In genomic region chr17:34036647-34037046, GRCm38 (mm10) we compare ENCODE assay signal across 9 mouse cellular contexts. TPM values are rescaled to one million over a fixed set of nuclear protein-coding genes. Genes with fewer than 3 reads are reported as not detected.
DNase-seq lines count a peak whose midpoint lies in the region; TF ChIP-seq lines count a peak whose summit lies in the region.
"Had no signal": no experiment of that assay in that cellular context is flagged by ENCODE, and none has a peak within 500 bp of the region (broad histone marks: within the 10 kb centered on the region; RNA-seq: fewer than 3 reads in every experiment).

No protein-coding gene starts in this region.

- H3K4me1 ChIP-seq in bone marrow, adult 2 months (ENCODE audit: control insufficient read depth, insufficient read depth, low read length) = peaks cover 2% of the 10 kb centered on the region; the same call in 1 of the 2 replicates
- peaks cover 58% of the 10 kb centered on the region for H3K4me1 ChIP-seq in limb, embryonic 10.5 days

- no peak overlapping the region; the same call in 1 of the 2 replicates for H3K27ac ChIP-seq in bone marrow, adult 2 months (ENCODE audit: control insufficient read depth, insufficient read depth, low read depth, low read length, poor library complexity)
- H3K27ac ChIP-seq in limb, embryonic 10.5 days = no peak overlapping the region
- H3K27ac ChIP-seq: limb, embryonic 12.5 days had no signal

- peak; percentile 13 for DNase-seq in cerebellum, adult 8-10 months
- DNase-seq in cerebellum, postnatal 4 days (ENCODE audit: low spot score in 2 of 2) = no peak
- peak; percentile 7 for DNase-seq in left cerebral cortex, adult 11 months (ENCODE audit: low spot score)
- DNase-seq in left cerebral cortex, postnatal 25 days (ENCODE audit: low spot score in 2 of 2) = no peak
- DNase-seq in kidney, adult 9 months = peak; percentile 87
- DNase-seq in c-Kit-positive CD71-positive TER-119-positive erythroid progenitor cells, embryonic 14.5 days (ENCODE audit: low spot score) = no peak
- no peak for DNase-seq in limb, embryonic 10.5 days (ENCODE audit: low spot score)

- H3K36me3 ChIP-seq in limb, embryonic 10.5 days = peaks cover 52% of the 10 kb centered on the region

- WGBS in bone marrow, adult 2 months = 85% methylated on average over 10 of the region's 10 CpGs
- 78% methylated on average over 10 of the region's 10 CpGs for WGBS in limb, embryonic 10.5 days

- peaks cover 47% of the 10 kb centered on the region for H3K27me3 ChIP-seq in limb, embryonic 10.5 days (ENCODE audit: low read depth, poor library complexity, severe bottlenecking)

- no peaks in the 10 kb centered on the region for H3K9me3 ChIP-seq in limb, embryonic 10.5 days (replicated peaks)
- H3K9me3 ChIP-seq: limb, embryonic 12.5 days had no signal

- H3K4me3 ChIP-seq in bone marrow, adult 2 months (replicated peaks; ENCODE audit: control insufficient read depth, low read depth, low read length) = no peak overlapping the region
- no peak overlapping the region for H3K4me3 ChIP-seq in limb, embryonic 10.5 days
- H3K4me3 ChIP-seq: limb, embryonic 12.5 days had no signal

- 0 out of 2 replicates have a peak, but pooled peaks have one; percentile 0 for TF ChIP-seq CTCF in bone marrow, adult 2 months (IDR thresholded peaks at IDR 0.05; ENCODE audit: control insufficient read depth, insufficient read depth, low read length)

- TF ChIP-seq POLR2A in bone marrow, adult 2 months (IDR thresholded peaks at IDR 0.05; ENCODE audit: borderline replicate concordance, control insufficient read depth, low read depth, low read length) = peak; percentile 35; the same call in 1 of the 2 replicates

- intact Hi-C loops in left cerebral cortex, postnatal 25 days (cut with DNase I) = no loop called here

RNA-seq across cellular contexts. Expression of gene Col11a2, which starts 2.6 kb away (rescaled TPM):
- 10 to 100 TPM; 14.1 to 14.6 TPM for total RNA-seq in left cerebral cortex, postnatal 25 days (2021)
- 10.7 and 12.6 TPM in 2 replicates for polyA plus RNA-seq in bone marrow, adult 2 months (2011; ENCODE audit: insufficient read depth, insufficient read length, low replicate concordance, missing spikeins)
- 0.43 and 2.5 TPM in 2 replicates for polyA plus RNA-seq in limb, embryonic 10.5 days (2016; fragmentation: Nextera tagmentation; extraction: Ambion mirVana)

RNA-seq across cellular contexts. Expression of gene Rxrb, which starts 5.0 kb away (rescaled TPM):
- total RNA-seq in left cerebral cortex, postnatal 25 days (2021) = 10 to 100 TPM; 79.5 to 83.1 TPM
- polyA plus RNA-seq in bone marrow, adult 2 months (2011; ENCODE audit: insufficient read depth, insufficient read length, low replicate concordance, missing spikeins) = 36.0 and 70.9 TPM in 2 replicates
- 49.9 and 51.0 TPM in 2 replicates for polyA plus RNA-seq in limb, embryonic 10.5 days (2016; fragmentation: Nextera tagmentation; extraction: Ambion mirVana)

RNA-seq across cellular contexts. Expression of gene Slc39a7, which starts 5.2 kb away (rescaled TPM):
- total RNA-seq in left cerebral cortex, postnatal 25 days (2021) = 10 to 100 TPM; 96.2 to 98.6 TPM
- polyA plus RNA-seq in bone marrow, adult 2 months (2011; ENCODE audit: insufficient read depth, insufficient read length, low replicate concordance, missing spikeins) = 51.4 and 84.6 TPM in 2 replicates
- 196 TPM in 2 replicates for polyA plus RNA-seq in limb, embryonic 10.5 days (2016; fragmentation: Nextera tagmentation; extraction: Ambion mirVana)

RNA-seq across cellular contexts. Expression of gene H2-Ke6, which starts 8.8 kb away (rescaled TPM):
- total RNA-seq in left cerebral cortex, postnatal 25 days (2021) = 10 to 100 TPM; 33.3 to 35.1 TPM
- 120 and 165 TPM in 2 replicates for polyA plus RNA-seq in bone marrow, adult 2 months (2011; ENCODE audit: insufficient read depth, insufficient read length, low replicate concordance, missing spikeins)
- polyA plus RNA-seq in limb, embryonic 10.5 days (2016; fragmentation: Nextera tagmentation; extraction: Ambion mirVana) = 25.9 and 33.7 TPM in 2 replicates

RNA-seq across cellular contexts. Expression of gene Ring1, which starts 12.2 kb away (rescaled TPM):
- 10 to 100 TPM; 28.4 to 32.2 TPM for total RNA-seq in left cerebral cortex, postnatal 25 days (2021)
- 9.0 and 35.7 TPM in 2 replicates for polyA plus RNA-seq in bone marrow, adult 2 months (2011; ENCODE audit: insufficient read depth, insufficient read length, low replicate concordance, missing spikeins)
- polyA plus RNA-seq in limb, embryonic 10.5 days (2016; fragmentation: Nextera tagmentation; extraction: Ambion mirVana) = 11.8 and 15.0 TPM in 2 replicates

Comparison
In these comparisons a context has a peak if more than half of its experiments do, and no peak if none do; other contexts are left out.
1. DNase-seq: peak in cerebellum, adult 8-10 months (single experiment), left cerebral cortex, adult 11 months (single experiment) and kidney, adult 9 months (single experiment); none in cerebellum, postnatal 4 days (0 of 2), left cerebral cortex, postnatal 25 days (0 of 2), c-Kit-positive CD71-positive TER-119-positive erythroid progenitor cells, embryonic 14.5 days (single experiment) and limb, embryonic 10.5 days (single experiment).